Mouse (Mus musculus) megakaryocyte, embryonic 14.5 days (primary cell): ENCODE results near the gene Atp2b2.

ENCODE experiments used
- FLI1 ChIP-seq: IDR thresholded peaks from 2 replicates; pipeline ENCODE4 v1.6.1; 2012; ENCODE audit warnings: low read length, inconsistent platforms, mixed read lengths
- GATA1 ChIP-seq: IDR thresholded peaks from 3 replicates; pipeline ENCODE4 v1.6.1; 2012; ENCODE audit warnings: mixed read lengths, low read length, inconsistent platforms, borderline replicate concordance

GRCm38 (mm10) chr6:113855581-113855980, 186.8 kb downstream of the Atp2b2 start:
- no peak for TF ChIP-seq GATA1
- no peak for TF ChIP-seq FLI1
